Mouse (Mus musculus) lung, postnatal 4 days (tissue): ENCODE measurements around the gene Ccdc50.

Experiments
- DNase-seq, 2 experiments: peaks; one replicate each; pipeline ENCODE4 v3.0.0; 2021

The Ccdc50 gene

GRCm38 (mm10) chr16:27388761-27389451, at the start of gene Ccdc50:
TSS of gene Ccdc50 (plus strand) at chr16:27388869.
- DNase-seq: peak; percentile 84 to 90

GRCm38 (mm10) chr16:27347521-27347920, 41.1 kb upstream of the Ccdc50 start:
- DNase-seq: no peak

GRCm38 (mm10) chr16:27348359-27348758, 40.3 kb upstream of the Ccdc50 start:
- no peak for DNase-seq

GRCm38 (mm10) chr16:27349235-27349634, 39.4 kb upstream of the Ccdc50 start:
- no peak for DNase-seq

GRCm38 (mm10) chr16:27349878-27350532, 38.7 kb upstream of the Ccdc50 start:
- no peak for DNase-seq

- DNase-seq: no peak
Measured at GRCm38 (mm10) chr16:27354464-27354863, 34.2 kb upstream of the Ccdc50 start.

GRCm38 (mm10) chr16:27360059-27360458, 28.6 kb upstream of the Ccdc50 start:
- DNase-seq: no peak

GRCm38 (mm10) chr16:27370191-27370590, 18.5 kb upstream of the Ccdc50 start, which contains the start of gene Uts2b:
TSS of gene Uts2b (minus strand) at chr16:27370239.
- no peak for DNase-seq

GRCm38 (mm10) chr16:27370700-27371099, 18.0 kb upstream of the Ccdc50 start:
- no peak for DNase-seq

GRCm38 (mm10) chr16:27374139-27374538, 14.5 kb upstream of the Ccdc50 start:
- DNase-seq: no peak

GRCm38 (mm10) chr16:27375318-27375717, 13.4 kb upstream of the Ccdc50 start:
- no peak for DNase-seq

- no peak for DNase-seq
Measured at GRCm38 (mm10) chr16:27376556-27376955, 12.1 kb upstream of the Ccdc50 start.

GRCm38 (mm10) chr16:27382217-27382616, 6.5 kb upstream of the Ccdc50 start:
- no peak for DNase-seq

GRCm38 (mm10) chr16:27384893-27385603, 3.6 kb upstream of the Ccdc50 start:
- no peak for DNase-seq

GRCm38 (mm10) chr16:27385649-27386048, 3.0 kb upstream of the Ccdc50 start:
- no peak for DNase-seq

GRCm38 (mm10) chr16:27386850-27387407, 1.7 kb upstream of the Ccdc50 start:
- no peak for DNase-seq

- DNase-seq: peak in 1 of 2 experiments; percentile 8
Measured at GRCm38 (mm10) chr16:27387634-27388611, 746 bp upstream of the Ccdc50 start.

GRCm38 (mm10) chr16:27389534-27390282, 1.0 kb downstream of the Ccdc50 start:
- peak in 1 of 2 experiments; percentile 9 for DNase-seq

GRCm38 (mm10) chr16:27390306-27390705, 1.6 kb downstream of the Ccdc50 start:
- DNase-seq: no peak

- no peak for DNase-seq
Measured at GRCm38 (mm10) chr16:27391845-27392244, 3.2 kb downstream of the Ccdc50 start.
